Mouse (Mus musculus) kidney, postnatal 0 days (tissue): ENCODE measurements around the gene Tmem232. TPM values are rescaled to one million over a fixed set of nuclear protein-coding genes. Genes with fewer than 3 reads are reported as not detected.

Experiments used
- microRNA-seq: library from miRNA; unstranded; fragments of <30 nt; microRNA quantifications from one replicate; pipeline ENCODE4, GENCODE M21; 2016
- polyA plus RNA-seq: library from polyadenylated mRNA; unstranded; fragments of >200 nt; fragmentation: Nextera tagmentation; extraction: Ambion mirVana; gene quantifications from 2 replicates; pipeline ENCODE4 v1.2.1, GENCODE M21; 2015

The Tmem232 gene
- polyA plus RNA-seq, 1 experiment from 2014 or later = 0.13 TPM

Small RNA genes within 50 kb of the gene (microRNA-seq; reads per million reads assigned to microRNA genes)
- not detected for gene Gm25731

Other genes with a start within 250 kb of the Tmem232 start
- gene Vapa, start 72.8 kb upstream of the Tmem232 start, polyA plus RNA-seq = 209 and 218 TPM in 2 replicates
- gene Txndc2, start 101.4 kb upstream of the Tmem232 start, polyA plus RNA-seq = not detected in 2 replicates
- 30.0 and 34.6 TPM in 2 replicates for gene Rab31, start 232.0 kb upstream of the Tmem232 start, polyA plus RNA-seq
- gene Ppp4r1, start 241.8 kb upstream of the Tmem232 start, polyA plus RNA-seq = 32.5 and 35.0 TPM in 2 replicates